Mouse (Mus musculus): ENCODE results near the gene Ttll1.
A peak's percentile ranks its signal among the peaks of the same experiment; 100 is the strongest.
"Not testable (repeated sequence)": the region's sequence is repeated elsewhere in the genome, so short reads cannot be mapped to it uniquely, and the experiment has no call there.

Ttll1 gene

DNA sequence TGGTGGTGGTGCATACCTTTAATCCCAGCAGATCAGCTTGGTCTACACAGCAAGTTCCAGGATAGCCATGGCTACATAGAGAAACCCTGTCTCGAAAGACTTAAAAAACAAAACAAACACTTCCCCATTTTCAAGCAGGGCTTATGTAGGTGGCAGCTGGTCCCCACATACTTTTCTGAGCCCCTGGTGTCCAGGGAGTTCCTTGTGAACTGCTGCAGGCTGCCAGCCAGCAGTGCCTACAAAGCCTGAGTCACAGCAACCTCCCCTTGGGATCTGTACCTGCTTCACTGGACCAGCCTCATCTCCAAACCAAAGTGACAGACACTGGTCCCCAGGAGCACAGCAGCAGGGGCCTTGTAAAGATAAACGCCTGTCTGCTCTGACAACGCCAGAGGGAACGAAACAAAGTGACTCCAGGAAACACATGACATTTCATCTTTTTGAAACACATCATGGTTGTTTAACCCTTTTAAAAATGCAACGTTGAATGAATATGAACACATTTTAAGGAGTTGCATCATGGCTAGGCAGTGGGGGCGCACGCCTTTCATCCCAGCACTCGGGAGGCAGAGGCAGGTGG, 28.0 kb downstream of the Ttll1 start:
- DNase-seq (ENCODE audit: low spot score): no peak

DNA sequence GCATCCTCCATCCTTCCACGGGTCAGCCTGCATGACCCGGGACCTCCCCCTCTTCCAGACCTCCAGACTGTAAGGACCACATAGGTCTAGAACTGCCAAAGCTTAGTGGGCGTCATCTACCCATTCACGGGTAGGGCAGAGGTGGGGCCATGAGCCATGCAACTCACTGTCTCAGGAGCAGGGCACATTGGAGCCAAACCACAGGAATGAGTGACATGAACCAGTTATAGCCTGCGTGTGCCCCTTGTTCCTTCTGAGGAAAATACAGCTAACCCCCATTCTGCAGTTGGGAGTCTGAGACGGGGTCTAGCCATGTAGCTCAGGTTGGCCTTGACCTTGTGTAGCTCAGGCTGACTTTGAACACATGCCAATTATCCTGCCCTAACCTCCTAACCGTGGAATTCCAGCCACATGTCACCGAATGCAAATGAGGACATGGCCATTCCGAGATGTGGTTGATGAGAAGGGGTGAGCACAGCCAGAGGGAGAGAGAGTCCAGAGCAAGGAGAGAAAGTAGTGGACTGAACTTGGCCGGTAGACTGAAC, 29.4 kb downstream of the Ttll1 start:
- no peak for DNase-seq (ENCODE audit: low spot score)

DNA sequence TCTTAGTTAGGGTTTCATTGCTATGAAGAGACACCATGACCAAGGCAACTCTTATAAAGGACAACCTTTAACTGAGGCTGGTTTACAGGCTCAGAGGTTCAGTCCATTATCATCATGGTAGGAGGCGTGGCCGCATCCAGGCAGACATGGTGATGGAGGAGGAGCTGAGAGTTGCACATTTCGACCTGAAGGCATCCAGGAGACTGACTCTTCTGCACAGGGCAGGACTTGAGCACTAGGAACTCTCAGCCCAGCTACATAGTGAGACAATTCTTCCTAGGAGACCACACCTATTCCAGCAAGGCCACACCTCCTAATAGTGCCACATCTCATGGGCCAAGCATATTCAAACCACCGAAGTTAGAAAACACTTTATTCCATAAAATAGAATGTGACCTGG, 30.9 kb downstream of the Ttll1 start:
- no peak for DNase-seq (ENCODE audit: low spot score)

DNA sequence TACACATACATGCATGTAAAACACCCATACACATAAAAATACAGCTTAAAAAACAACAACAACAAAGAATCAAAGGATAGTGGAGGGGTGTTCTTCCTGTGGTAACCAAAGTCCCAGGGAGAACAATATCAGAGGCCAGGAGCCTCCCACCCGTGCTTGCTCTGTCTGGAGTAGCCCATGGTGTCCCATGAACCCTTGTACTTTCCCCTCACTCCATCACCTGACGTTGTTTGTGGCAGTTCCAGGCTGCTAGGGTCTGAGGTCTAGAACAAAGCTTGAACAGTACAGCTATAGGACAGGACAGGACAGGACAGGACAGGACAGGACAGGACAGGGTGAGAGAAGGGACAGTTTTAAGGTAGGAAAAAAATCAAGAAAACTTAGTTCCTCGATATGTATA, 32.6 kb downstream of the Ttll1 start:
- no peak for DNase-seq (ENCODE audit: low spot score)

DNA sequence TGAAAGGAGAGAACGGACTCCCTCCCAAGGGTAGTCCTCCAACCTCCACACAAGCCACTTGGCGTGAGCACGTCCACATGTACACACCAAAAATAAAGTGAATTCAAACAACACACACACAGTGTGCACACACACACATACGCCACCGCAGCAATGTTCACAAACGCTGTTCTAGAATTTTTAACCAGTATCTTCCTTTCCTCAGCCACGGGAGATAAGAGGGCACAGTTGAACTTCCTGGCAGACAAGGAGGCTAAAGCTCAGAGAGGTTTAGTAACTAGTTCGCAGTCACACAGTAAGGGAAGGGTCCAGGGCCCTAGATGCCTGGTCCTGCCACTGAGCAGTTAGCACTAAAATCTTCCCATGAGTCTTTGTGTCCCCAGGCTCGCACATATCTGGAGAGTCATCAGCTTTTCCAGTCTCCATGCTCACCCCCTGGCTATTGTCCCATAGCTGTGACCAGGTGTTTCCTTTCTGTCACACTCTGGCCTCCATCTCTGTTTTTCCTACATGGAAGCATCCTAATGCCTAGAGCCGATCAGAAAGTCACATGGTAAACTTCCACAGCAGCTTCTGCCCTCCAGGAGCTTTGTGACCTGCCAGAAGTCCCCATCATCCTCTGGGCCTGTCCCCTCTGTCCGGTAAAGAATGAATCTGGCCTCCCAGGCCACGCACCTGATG, 34.0 kb downstream of the Ttll1 start:
- DNase-seq (ENCODE audit: low spot score): no peak

DNA sequence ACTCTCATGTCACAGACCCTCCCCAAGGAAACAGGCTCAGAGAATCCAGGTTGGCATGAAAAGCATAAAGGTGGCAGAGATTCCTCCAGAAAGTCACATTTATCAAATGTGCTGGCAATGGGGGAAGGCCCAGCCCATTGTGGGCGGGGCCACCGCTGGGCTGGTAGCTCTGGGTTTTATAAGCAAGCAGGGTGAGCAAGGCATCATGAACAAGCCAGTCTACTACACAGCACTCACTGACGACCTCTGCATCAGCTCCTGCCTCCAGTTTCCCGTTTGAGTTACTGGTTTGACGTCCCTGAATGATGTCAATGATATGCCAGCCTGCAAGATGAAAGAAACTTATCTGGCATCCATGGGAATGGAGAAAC, 36.2 kb downstream of the Ttll1 start:
- no peak for DNase-seq (ENCODE audit: low spot score)

DNA sequence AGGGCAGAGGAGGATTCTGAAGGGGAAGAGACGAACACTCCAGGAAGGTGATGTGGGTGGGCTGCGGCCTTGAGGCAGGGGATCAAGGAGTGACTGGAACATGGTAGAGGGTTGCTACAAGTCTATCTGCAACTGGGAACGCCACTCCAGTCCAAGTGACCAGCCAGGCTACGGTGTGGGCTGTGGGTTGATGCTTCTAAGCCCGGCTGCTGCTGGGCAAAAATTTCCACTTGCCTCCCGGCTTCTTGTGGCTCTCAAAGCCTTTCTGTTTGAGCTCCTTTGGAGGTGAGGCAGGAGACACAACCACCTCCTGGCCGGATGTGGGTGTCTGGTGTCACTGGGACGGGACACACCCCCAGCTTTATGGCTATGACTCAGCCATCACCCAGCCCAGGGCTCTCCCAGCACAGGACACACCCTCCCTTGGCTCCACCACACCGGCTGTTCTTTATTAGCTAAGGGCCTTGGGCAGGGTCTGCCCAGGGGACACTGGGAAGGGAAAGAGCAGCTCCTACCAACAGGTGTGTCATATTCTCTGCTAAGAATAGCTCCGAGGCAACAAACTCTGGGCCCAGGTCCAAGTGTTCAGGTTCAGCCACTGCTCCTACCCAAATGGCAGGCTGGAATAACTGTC, 36.7 kb downstream of the Ttll1 start:
- peak; percentile 38 for DNase-seq (ENCODE audit: low spot score)

DNA sequence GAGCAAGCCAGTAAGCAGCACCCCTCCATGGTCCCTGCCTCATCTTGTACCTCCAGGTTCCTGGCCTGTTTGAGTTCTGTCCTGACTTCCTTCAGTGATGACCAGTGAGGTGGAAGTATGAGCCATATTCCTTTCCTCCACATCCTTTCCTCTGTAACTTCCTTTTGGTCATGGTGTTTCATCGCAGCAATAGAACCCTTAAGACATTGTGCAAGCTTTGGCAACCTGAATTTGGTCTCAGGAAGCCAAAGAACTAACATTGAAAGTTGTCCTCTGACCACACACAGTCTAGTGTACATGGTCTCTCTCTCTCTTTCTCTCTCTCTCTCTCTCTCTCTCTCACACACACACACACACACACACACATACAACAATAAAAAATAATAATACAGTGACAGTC, 37.4 kb downstream of the Ttll1 start:
- DNase-seq (ENCODE audit: low spot score): no peak

DNA sequence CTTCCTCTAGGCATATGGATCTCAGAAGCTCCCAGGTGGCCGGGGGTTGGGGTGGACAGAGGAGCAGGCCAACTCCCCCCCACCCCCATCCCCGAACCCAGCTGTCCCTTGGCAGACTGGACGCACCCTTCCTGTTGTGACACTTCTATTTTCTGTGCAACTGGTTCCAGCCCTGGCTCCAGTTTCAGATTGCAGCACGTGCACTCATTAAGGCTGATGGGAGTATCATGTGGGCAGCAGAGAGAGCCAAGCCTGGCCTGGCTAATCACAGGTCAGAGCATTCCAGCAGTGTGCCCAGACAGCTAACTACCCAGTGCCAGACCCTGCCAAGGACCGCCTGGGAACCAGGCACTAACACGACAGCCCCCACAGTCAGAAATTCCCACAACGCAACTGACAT, 39.2 kb downstream of the Ttll1 start:
- no peak for DNase-seq (ENCODE audit: low spot score)

DNA sequence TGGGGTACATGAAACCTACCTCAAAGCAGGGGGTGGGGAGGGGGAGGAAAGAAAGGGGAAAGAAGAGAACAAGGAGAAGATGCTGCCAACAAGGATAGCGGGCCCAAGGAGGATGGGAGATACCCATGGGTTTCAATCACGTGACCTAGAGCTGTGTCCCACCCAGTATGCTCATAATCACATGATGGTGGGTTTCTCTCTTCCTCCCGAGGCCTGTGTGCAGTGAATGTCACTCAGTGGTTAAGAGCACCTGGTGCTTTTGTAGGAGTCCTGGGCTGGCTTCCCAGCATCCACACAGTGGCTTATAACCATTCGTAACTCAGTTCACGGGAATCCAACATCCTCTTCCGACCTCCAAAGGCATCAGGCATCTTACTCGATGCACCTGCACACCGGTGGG, 40.2 kb downstream of the Ttll1 start:
- no peak for DNase-seq (ENCODE audit: low spot score)

DNA sequence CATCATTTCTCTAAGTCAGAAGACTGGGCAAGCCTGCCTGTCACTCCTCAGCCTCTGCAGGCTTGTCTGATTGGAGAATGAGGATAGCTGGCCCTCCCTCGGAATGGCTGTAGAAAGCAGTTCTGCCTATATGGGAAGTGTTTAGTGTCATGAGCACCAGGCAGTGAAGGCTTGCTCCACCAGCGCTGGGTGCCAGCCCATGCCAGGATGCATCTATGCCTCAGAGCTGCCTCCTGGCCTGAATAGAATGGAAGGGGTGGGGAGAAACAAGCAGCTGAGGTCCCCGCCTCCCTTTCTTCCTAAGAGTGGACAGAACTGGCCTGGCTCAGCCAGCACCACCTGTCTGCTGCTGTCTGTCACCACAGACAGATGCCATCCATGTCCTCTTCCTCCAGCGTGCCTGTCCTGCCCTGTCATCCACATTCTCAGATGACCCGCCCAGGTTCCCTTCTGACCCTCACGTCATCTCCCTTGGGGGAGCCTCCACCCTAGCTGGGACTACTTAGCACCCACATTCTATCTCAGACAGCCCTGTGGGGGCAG, 41.3 kb downstream of the Ttll1 start:
- DNase-seq (ENCODE audit: low spot score): no peak

DNA sequence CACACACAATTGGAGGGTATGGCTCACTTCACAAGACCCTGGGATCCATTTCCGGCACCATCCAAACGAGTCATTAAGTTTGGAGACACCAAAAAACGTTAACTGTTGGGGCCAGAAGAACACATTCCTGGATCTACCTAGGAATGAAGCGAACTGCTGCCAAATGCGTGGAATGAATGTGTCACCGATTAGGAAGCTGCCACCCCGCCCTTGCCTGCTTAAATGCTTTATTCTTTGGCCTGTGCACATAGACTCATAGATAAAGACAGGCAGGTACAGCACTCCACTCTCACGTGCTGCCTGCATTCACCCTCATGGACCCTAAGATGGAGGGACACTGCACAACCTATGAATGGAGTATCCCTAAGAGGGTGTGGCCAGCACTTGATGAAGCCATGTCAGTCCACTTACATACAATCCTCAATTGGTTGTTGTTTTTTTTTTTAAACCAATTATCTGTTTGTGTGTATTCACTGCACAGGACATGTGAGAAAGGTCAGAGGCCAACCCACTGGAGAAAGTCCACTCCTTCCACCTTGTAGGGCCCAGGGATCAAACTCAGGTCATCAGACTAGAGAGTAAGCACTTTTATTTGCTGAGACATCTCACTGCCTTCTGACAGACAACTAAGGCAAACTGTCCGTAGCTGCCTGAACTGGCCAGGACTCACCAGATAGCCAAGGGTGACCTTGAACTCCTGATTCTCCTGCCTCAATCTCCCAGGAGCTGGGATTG, 43.3 kb downstream of the Ttll1 start:
- no peak for DNase-seq (ENCODE audit: low spot score)

DNA sequence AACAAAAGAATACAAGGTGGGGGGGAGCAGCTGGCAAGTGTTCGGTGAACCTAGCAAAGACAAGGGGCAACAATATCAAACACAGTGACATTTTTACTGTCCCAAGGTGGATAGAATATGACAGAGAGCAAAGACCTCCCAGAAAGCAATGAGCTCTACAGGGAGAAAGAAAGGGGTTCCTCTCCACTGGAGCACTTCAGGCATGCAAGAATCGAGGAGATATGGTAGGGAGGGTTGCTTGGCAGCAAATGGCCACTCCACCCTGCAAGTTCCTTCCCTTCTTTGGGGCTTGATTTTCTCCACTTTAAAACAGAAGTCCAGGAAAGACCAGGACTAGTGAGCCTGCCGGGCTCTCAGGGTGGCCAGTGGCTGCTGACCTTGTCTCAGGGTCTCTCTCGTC, 44.4 kb downstream of the Ttll1 start:
- DNase-seq (ENCODE audit: low spot score): no peak

DNA sequence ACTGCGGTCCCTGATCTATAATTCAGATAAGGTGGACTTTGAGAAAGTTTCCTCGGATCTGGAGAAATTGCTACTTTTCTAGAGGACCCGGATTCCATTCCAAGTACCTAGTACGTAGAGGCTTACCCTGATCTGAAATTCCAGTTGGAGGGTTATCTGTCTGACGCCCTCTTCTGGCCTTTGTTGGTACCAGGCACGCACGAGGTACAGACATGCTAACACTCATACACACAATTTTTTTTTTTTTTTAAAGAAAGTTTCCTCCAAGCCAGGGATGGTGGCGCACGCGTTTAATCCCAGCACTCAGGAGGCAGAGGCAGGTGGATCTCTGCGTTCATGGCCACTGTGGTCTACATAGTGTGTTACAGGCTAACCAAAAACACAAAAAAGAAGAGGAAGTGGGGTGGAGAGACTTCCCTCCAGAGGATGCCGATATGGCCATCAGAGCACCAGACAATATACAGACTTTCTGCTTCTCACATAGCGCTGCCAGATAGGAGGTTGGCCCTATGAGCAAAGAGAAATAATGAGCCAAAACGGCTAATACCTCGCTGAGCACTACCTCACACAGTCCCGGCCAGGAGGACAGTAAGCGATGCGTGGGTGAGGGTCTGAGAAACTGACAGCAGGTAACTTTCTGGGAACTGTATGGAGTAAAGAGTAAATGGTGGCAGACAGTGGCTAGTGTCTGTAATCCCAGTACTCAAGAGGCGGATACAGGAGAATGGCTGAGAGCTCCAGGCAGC, 45.6 kb downstream of the Ttll1 start:
- DNase-seq (ENCODE audit: low spot score): no peak

DNA sequence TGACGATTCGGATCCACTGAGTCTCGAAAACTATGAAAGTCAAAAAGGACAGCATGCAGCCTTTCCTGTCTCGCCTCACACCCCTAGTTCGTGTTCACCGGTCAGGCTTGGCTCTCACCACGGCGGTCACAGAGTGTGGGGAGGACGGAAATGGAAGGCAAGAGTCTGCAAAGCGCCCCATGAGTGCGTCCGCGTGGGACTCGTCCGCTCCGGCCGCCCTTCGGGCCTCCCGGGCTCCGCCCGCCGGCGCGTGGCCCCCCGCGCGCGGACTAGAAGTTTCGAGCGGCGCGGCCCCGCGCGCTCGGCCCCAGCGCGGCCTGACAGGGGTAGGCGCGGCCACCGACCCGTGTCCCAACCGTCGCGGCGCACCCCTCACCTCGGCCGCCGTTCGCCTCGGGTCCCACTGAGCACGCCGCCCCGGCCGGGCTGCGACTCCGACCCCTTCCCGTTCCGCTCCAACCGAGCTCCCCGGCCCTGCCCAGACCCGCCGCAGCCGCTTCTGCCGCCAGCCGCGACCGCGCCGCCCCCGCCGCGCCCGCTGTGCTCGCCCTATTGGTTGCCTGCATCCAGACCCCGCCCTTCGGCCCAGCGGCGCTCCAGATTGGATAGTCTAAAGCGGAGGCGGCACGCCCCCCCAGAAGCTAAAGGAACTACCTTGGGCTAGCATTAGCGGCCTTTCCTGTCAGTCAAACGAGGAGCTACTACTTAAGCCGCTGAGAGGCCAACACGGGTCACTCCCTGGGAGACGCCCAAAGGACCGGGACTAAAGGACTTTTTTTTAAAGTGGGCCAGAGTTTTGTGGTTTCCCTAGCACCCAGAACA, 46.4 kb downstream of the Ttll1 start, which contains the start of gene Pacsin2:
Gene Pacsin2 (minus strand): TSS at position 524 of the 822 bp plus-strand sequence.
- peak; percentile 99 for DNase-seq (ENCODE audit: low spot score)

DNA sequence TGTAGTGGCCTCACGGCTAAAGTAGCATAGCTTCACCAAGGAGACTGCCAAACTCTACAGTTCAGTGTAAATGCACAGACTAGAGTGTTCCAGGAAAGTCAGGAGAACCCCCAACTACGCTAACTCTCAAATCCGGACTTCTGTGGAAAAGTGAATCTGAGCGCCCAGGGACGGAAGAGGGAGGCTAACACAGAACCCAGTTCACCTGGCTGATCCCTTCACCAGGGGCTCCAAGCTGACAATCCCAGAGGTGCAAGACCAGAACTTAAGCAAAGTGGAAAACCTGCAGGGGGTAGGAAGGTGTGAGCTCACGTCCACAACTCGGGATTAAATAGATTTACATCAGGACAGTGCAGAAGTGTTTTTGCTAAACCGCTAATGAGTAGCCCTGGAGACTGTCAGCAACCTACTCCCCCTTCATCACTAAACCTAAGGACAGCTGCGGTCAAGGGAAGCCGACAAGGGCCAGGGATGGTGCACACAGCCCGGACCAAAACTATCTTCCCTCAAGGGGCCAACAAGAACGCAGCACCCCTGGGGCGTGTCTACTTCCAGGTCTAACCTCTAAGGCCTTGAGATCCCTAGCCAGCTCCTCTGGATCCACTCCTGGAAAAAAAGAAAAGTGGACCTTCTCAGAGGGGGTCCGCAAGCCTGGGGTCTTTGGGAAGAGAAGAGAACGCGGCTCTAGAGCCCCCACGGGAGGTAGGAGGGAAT, 47.2 kb downstream of the Ttll1 start:
- DNase-seq (ENCODE audit: low spot score): no peak

DNA sequence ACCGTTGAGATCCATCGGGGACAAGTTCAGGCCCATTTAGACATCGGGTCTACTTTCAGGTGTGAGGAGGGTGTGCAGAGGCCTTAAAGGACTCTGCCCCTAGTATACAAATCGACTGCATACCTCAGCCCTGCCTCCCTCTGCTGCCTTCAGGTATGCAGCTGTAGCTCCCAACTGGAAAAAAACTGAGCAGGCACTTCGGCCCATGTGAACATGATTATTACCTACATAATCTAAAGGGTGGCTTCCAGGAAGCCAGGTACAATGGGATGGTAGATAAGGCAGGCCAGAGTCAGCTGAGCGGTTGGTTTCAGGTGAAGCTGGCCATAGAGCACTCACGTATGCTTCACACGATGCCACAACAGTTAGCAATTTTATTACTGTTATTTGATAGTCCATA, 48.3 kb downstream of the Ttll1 start:
- DNase-seq (ENCODE audit: low spot score): not testable (repeated sequence)

DNA sequence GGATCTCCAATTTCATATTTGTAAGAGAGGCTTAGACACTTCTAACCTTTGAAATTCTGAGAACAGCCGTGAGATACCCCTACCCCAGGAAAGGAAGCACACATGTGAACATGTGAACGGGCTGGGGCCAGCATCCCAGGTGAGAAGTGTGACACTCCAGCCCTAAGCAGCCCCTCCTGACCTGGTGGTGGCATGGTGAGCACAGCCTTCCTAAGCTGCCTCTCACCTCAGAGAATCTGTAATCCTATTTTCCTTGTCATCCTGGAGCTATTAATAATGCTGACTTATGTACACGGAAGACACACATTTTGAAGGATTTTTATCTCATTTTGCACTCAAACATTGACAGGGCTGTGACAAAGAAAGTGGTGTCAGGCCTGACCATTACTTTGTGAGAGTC, 49.8 kb downstream of the Ttll1 start:
- no peak for DNase-seq (ENCODE audit: low spot score)

DNA sequence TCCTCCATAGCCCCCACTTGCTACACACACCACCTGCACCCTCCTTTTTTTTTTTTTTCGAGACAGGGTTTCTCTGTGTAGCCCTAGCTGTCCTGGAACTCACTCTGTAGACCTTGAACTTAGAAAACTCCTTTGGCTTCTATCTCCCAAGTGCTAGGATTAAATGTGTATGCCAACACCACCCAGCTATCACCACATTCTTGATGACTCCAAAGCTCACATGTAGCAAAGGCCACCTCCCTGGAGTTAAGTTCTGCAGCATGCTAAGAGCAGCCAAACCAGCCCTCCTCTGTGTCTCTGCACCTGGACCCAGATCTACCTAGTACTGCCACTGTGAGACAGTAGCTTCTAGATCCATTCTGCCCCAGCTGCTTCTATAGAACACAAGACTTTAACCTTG, 53.2 kb downstream of the Ttll1 start:
- no peak for DNase-seq (ENCODE audit: low spot score)

DNA sequence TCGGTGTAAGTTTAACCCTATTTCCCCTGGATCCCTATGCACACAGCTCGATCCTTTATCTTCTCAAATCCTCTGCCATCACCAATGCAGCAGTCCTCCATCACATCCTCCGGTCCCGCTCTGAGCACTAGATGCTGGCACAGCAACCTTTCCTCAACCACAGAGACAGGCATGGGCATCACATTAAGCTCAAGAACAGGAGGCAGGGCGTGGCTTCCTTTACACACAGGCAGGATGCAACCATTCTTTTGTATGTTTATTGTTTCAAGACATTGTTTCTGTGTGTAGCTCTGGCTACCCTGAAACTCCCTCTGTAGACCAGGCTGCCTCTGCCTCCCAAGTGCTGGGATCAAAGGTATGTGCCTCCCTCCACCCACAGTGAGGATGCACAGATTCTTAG, 55.1 kb downstream of the Ttll1 start:
- DNase-seq (ENCODE audit: low spot score): no peak

Data from testis, postnatal 14 days (tissue).